Mouse (Mus musculus) WW6 (cell line): ENCODE data around the gene Nle1.
A peak's percentile ranks its signal among the peaks of the same experiment; 100 is the strongest.
"Not testable (repeated sequence)": the region's sequence is repeated elsewhere in the genome, so short reads cannot be mapped to it uniquely, and the experiment has no call there.

ENCODE experiments used
- DNase-seq: peaks from one replicate; pipeline ENCODE4 v3.0.0-alpha.2; 2013; ENCODE audit warnings: low read depth, low spot score

Gene Nle1

DNA sequence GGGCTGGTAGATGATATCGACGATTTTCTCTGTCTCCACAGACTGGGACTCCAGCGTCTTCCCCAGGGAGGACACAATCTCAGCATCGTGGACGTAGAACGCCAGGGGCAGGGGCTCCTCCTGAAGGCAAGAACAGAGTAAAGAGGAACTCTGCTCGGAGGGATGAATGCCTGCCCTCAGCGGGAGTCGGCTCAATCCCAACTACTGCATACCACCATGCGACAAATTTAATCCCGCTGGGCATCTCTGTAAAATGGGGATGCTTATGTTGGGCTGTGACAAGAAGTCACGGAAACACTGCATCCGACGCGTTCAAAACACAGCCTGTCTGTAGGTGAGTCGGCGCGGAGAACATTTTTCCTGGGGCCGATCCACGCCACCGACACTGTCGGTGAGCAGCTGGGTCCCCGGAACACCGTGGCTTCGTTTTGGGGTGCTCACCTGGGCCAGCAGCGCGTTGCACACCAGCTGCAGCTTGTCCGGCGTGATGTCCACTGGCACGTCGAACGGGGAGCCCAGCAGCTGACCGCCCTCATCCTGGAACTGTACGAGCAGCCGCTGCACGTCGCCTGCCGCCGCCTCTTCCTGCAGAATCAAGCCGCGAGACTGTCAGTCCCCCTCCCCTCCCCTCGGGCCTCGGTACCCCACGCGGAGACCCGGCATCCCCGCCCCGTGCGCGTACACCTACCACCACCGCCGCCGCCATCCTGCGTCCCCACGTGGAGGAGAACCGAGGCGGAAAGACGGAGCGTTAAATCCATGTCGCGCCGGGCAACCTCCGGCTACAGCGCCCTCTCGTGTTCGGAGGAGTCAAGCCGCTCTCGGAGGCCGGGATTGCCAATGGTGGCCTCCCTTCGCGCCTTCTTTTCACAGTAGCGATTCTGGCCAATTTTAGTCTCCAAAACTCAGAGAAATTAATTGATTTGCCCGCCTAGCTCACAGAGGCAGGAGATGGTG, at the start of gene Nle1:
Nle1 (minus strand) TSS at position 761 of the 957 bp plus-strand sequence.
- DNase-seq = peak; percentile 78

DNA sequence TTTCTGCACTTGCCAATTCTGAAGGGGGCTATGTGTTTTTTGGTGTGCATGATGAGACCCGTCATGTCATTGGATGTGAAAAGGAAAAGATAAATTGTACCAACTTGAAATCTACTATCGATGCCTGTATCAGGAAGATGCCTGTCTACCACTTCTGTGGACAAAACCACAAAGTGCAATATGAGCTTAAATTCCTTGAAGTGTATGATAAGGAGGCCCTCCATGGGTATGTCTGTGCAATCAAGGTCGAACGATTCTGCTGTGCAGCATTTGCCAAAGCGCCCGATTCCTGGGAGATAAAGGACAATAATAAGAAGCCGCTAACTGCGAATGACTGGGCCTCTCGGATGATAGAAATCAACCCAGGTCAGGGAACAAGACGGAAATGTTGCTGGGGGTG, 48.7 kb upstream of the Nle1 start:
- no peak for DNase-seq

DNA sequence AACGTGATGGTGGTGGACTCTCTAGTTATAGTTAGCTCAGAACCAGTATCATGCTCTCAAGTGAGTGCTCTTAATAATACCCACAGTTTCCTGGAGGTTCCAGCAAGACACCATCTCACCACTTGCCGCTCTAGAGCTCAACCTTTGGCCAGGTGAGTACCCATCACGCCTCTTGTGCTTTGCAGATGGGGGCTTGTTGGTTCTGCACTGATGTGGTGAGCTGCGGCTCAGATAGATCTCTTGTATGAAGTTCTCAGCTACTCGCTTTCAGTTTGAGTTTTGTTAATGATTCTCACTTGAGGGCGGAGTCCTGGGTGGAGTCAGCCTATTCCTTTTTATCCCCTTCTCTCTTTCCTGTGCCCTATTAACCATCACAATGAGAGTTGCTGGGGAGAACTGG, 46.4 kb upstream of the Nle1 start:
- no peak for DNase-seq

DNA sequence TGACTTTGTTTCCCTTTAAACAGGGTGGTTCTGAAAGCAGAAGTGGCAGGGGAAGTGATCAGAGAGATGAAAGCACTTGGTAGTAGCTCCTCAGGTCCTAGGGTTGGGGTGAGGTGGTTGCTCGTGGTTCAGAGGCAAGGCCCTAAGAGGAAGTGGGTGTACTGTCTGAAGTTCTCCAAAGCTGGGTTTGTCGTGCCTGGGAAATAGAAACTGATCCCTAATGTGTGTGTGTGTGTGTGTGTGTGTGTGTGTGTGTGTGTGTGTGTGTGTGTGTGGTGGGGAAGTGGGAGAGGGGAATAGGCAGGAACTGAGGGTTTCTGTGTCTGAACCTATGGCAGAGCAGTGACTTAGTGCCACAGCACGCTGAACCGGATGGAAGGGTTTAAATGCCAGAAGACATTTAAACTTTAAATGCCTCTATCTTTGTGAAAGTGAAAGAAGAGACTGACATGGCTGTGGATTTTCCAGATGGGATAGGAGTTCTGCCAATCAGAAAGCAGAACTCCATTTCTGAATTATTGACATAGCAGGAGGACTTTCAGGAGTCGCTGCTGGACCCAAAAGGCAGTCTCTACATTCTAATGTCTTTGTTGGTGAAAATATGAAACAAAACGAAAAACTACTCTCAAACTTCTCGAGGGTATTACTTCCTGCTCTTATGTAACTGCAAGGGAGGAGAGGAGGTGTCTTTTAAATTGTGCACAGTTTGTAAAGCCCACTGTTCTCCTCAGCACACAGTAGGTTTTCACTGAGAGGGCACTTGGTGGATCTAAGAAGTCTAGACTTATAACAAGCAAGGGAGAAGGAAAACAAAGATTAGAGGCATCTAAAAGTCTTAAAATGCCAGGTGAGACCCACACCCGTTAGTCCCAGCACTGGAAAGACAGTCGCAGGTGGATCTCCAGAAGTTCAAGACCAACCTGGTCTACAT, 44.7 kb upstream of the Nle1 start:
- DNase-seq = no peak

DNA sequence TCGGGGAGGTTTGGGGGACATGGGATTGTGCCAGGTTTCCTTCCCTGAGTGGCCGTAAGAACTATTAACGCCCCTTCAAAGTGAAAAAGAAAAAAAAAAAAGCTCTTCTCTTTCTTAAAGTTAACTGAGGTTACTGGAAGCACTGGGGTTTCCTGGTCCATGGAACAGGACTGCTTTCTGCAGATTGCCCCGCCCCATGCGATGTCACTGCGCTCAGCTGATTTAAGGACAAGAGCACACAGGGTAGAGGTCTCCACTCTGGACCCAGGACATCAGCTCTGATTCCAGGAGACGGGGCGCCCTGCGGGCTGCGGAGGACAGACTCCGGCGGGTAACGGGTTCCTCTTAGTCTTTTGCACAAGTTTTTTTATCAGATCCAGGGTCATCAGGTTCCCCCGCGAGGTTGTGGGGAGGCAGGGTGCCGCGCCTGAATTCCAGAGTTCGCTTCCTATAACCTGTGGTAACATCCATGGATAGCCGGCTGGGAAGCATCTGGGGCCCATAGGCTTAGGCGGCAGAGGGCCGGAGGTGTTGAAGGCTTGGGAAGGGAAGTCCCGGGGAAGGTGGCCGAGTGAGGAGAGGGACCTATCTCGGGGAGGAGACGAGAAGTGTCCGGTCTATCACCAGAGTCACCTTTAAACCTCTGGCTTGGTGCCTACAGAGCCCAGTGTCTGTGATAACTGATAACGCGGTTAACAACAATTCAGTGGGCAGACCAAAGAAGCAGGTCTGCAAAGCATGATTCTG, 43.8 kb upstream of the Nle1 start:
- no peak for DNase-seq

DNA sequence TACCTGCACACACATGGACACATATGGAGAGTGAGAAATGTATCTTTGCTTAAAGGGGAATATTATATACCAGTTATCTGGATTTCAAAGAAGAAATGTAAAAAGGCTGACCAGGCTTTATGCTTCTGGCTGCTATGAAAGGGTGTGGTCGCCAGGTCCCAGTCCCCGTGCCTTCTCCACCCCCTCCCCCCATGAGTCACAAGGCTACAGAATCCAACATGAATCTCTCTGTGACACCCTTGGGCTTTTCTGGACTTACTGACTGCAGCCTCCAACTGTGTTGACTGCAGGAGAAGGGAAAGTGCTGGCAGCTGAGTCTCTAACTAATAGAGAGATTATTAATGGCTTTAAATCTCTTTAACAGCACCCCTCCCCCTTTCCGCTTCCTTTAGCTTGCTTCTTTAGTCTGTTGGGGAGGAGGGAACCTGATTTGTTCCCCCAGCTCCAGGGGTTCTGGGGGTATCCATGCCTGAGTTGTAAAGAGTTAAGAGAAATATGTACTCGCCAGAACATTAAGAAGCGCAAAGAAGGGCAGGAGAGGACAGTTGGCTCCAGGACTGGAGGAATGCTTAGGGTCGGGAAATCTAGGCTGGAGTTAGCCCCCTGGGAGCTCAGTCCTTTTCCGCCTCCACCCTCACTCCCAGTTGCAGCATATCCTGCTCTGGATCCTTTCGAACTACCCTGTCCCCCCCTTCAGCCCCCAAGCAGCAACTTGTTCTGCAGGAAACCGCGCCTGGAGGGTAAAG, 42.7 kb upstream of the Nle1 start, which contains the start of gene Slfn5:
Slfn5 (plus strand) TSS at position 614 of the 746 bp plus-strand sequence.
- no peak for DNase-seq

DNA sequence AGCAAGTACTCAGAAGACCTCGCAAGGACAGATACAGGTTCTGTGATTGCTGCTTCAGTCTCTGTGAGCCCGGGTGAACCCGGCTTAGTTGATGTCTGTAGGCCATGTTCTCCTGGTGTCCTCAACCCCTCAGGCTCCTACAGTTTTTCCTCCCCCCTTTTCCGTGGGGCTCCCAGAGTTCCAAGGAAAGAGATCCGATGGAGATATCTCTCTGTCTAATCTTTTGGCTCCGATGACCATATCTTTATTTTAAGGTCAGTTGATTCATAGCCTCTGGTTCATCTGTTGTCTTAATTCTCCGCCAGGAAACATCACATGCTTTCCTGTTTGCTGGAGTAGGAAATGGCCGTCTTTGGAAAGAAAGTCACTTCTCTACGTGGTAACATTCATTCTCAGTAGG, 40.8 kb upstream of the Nle1 start:
- DNase-seq = no peak

DNA sequence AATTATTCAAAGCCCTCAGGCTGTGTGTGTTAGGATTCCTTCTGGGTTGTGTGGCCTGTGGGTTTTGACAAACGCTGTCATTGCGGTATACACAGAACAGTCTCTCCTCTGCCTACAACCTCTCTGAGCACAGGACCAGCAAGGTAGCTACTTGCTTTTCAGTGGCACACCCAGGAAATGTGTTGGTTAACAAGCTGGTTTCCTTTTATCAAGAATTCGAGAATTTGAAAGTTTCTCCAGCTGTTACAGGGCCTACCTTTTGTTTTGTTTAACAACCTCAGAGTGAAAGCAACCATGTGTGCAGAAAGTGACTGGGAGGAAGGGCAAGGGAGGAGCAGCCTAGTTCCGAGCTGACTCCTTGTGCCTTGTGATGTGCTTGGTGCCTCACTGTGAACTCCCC, 39.2 kb upstream of the Nle1 start:
- DNase-seq = no peak

DNA sequence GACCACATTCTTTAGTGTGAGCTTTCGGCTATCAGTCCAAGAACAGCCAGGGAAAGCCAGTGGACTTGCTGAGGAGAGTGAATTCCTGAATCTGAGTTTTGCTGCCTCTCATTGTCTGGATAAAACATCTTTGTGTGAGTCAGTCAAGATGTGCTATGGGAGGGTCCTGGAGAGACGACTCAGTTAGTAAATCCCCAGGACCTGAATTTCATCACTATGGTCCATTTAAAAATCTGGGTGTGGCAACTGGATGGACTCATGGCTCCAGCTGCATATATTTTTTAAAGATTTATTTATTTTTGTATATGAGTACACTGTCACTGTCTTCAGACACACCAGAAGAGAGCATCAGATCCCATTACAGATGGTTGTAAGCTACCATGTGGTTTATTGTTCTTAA, 37.4 kb upstream of the Nle1 start:
- no peak for DNase-seq

DNA sequence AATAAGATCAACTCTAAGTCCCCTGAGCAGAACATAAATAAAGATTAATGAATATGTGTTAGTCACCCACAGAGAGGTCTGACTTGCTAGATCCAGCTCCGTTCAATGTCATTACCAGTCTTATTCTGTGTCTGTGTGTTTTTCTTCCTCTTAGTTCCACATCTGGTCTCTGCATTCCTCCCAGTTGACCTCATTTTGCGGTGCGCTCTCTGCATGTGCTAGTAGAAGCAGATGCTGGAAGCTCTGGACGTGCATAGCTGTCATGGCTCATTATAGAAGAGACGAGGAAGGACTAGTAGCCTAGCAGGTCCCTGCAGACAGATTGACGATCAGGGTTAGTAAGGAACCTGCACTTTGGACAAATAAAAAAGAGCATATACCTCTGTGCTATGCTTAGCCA, 35.1 kb upstream of the Nle1 start:
- DNase-seq = no peak

DNA sequence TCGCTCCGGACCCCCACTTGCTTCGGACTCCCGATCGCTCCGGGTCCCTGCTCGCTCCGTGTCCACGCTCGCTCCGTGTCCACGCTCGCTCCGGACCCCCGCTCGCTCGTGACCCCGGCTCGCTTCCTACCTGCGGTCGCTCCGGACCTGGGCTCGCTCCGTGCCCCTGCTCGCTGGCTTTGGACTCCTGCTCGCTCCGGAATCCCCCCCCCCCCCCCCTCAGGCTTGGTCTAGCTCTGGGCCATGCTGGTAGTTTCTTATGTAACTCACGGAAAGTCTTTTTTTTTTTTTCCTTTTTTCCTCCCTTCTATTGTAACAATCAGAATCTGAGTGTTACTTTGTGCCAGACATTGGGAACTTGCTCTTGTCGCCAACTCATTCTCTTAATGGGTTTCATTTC, 25.0 kb upstream of the Nle1 start:
- DNase-seq = no peak

DNA sequence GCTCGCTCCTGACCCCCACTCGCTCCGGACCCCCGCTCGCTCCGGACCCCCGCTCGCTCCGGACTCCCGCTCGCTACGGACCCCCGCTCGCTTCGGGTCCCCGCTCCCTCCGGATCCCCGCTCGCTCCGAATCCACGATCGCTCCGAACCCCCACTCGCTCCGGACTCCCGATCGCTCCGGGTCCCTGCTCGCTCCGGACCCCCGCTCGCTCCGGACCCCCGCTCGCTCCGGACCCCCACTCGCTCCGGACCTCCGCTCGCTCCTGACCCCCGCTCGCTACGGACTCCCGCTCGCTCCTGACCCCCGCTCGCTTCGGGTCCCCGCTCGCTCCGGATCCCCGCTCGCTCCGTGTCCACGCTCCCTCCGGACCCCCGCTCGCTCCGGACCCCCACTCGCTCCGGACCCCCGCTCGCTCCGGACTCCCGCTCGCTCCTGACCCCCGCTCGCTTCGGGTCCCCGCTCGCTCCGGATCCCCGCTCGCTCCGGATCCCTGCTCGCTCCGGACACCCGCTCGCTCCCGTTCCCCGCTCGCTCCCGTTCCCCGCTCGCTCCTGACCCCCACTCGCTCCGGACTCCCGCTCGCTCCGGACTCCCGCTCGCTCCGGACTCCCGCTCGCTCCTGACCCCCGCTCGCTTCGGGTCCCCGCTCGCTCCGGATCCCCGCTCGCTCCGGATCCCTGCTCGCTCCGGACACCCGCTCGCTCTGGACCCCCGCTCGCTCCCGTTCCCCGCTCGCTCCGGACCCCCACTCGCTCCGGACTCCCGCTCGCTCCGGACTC, 23.6 kb upstream of the Nle1 start:
- DNase-seq = not testable (repeated sequence)

DNA sequence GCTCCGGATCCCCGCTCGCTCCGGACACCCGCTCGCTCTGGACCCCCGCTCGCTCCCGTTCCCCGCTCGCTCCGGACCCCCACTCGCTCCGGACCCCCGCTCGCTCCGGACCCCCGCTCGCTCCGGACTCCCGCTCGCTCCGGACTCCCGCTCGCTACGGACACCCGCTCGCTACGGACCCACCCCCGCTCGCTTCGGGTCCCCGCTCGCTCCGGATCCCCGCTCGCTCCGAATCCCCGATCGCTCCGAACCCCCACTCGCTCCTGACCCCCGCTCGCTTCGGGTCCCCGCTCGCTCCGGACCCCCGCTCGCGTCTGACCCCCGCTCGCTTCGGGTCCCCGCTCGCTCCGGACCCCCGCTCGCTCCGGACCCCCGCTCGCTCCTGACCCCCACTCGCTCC, 22.9 kb upstream of the Nle1 start:
- DNase-seq = not testable (repeated sequence)

DNA sequence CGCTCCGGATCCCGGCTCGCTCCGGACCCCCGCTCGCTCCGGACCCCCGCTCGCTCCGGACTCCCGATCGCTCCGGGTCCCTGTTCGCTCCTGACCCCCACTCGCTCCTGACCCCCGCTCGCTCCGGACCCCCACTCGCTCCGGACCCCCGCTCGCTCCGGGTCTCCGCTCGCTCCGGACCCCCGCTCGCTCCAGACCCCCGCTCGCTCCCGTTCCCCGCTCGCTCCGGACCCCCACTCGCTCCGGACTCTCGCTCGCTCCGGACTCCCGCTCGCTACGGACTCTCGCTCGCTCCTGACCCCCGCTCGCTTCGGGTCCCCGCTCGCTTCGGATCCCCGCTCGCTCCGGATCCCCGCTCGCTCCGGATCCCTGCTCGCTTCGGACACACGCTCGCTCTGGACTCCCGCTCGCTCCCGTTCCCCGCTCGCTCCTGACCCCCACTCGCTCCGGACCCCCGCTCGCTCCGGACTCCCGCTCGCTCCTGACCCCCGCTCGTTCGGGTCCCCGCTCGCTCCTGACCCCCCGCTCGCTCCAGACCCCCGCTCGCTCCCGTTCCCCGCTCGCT, 22.3 kb upstream of the Nle1 start:
- not testable (repeated sequence) for DNase-seq

DNA sequence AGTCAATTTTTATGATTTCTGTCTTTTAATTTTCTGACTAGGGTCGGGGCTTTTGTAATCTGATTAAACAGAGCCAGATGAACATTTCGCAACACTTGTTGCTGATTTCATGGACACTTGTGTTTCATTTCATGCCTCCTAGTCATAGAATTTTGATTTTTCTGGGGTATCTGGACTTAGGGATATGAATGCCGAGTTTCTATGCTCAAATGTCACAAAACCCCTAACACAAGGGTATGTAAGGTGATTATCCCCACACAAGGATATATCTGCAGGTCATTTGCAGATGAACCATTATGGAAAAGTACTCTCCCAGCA, 21.4 kb upstream of the Nle1 start:
- no peak for DNase-seq

DNA sequence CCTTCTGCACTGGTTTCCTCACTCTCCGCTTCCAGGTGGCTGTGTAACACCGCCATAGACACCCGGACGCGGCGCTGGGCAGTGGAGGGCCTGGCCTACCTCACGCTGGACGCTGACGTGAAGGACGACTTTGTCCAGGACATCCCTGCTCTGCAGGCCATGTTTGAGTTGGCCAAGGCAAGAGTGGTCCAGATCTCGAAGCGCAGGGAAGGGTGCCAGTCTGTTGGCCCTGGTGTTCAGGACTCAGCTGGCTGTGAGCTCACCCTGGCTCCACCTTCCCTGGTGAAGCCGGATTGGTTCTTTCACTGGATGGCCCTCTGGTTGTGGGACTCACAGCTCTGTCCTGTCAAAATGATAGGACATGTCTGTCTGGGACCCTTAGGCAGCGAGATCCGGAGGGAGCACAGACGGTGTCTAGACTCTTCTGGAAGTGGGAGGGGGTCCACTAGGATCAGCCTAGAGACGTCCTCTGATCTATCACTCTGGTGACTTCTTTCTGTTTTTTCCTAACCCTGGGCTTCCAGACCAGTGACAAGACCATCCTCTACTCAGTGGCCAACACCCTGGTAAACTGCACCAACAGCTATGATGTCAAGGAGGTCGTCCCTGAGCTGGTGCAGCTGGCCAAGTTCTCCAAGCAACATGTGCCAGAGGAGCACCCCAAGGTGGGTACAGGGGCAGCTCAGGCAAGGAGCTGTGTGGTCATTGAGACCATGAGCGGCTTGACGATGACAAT, 20.9 kb upstream of the Nle1 start:
- no peak for DNase-seq

DNA sequence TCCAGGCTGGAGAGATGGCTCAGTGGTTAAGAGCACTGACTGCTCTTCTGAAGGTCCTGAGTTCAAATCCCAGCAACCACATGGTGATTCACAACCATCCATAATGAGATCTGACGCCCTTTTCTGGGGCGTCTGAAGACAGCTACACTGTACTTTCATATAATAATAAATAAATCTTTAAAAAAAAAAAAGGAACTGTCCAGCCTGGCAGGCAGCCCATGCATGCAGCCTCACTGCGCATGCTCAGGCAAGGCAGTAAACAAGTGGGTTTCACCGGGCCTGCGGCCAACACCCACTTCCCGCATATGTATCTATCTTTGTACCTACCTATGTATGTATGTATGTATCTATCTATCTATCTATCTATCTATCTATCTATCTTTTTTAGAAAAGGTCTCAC, 15.7 kb upstream of the Nle1 start:
- DNase-seq = not testable (repeated sequence)

DNA sequence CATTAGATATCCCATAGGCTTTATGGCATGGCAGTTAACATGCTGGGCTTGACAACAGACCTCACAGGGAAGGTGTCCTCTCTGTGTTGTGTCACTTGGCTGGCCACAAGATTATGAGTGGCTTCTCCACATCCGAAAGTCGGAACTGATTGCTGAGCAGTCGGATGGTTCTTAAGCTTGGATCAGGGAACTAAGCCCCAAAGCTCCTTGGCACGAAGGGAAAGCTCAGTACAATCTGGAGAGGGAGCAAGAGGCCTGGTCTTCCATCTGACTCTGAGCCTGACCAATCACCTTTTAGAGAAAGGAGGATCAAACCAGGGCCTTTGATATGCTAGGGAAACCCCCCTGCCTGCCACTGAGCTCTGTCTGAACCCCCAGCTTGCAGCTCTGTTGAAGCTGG, 13.5 kb upstream of the Nle1 start:
- no peak for DNase-seq

DNA sequence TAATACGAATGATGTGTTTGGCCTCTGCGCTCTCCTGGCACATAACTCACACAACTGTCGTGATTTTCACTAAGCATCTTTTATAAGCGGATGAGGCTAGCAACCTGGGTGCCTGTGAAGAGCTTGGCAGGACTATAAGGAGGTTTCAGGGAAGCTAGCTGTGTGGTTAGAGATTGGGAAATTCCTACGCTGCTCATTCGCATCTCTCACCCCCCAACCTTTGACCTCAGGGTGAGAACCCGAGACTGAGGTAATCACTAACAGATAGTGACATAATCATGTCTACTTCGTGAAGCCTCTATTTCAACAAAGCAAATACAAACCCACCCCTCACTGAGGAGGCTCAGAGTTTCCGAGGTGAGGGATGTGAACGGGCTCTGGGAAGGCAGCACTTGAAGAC, 12.6 kb upstream of the Nle1 start:
- no peak for DNase-seq
